Mouse (Mus musculus) cerebellum, adult 2 months (tissue): ENCODE data around the gene Arsg. TPM values are rescaled to one million over a fixed set of nuclear protein-coding genes. Genes with fewer than 3 reads are reported as not detected.
A peak's percentile ranks its signal among the peaks of the same experiment; 100 is the strongest.

Experiments used
- DNase-seq, 2 experiments: peaks; one replicate each; pipeline ENCODE4 v3.0.0; 2021
- H3K27ac ChIP-seq: fragments of 200-500 bp; 2 replicates; pipeline ENCODE4 v1.5.1; 2012; ENCODE audit warnings: low read length, control low read depth, inconsistent platforms; ENCODE audit not compliant: insufficient read depth
- H3K27me3 ChIP-seq: fragments of 200-500 bp; 2 replicates; pipeline ENCODE4 v1.6.1; 2012; ENCODE audit warnings: inconsistent platforms, mild to moderate bottlenecking, low read length, moderate library complexity; ENCODE audit not compliant: control insufficient read depth, insufficient read depth
- H3K4me1 ChIP-seq: fragments of 200-500 bp; 2 replicates; pipeline ENCODE4 v1.6.1; 2011; ENCODE audit warnings: low read length; ENCODE audit not compliant: control insufficient read depth, insufficient read depth
- H3K4me3 ChIP-seq: fragments of 200-500 bp; replicated peaks from 2 replicates; pipeline ENCODE3; 2011; ENCODE audit warnings: mild to moderate bottlenecking, low read depth, low read length, control low read depth; ENCODE audit not compliant: insufficient read depth
- CTCF ChIP-seq: fragments of 200-500 bp; IDR thresholded peaks from 2 replicates; pipeline ENCODE4 v1.5.1; 2011; ENCODE audit warnings: low read depth, mild to moderate bottlenecking, control low read depth, low read length, moderate library complexity, borderline replicate concordance; ENCODE audit not compliant: insufficient read depth
- POLR2A ChIP-seq: fragments of 200-500 bp; IDR thresholded peaks from 2 replicates; pipeline ENCODE4 v1.6.1; 2011; ENCODE audit warnings: low read length, control low read depth, borderline replicate concordance; ENCODE audit not compliant: insufficient read depth
- WGBS: fragments of 180-500 bp; shearing (Covaris S2); methylation state at CpG from one replicate; pipeline ENCODE4 v1.1.7; 2018; 5-methylcytosine and 5-hydroxymethylcytosine counted together
- polyA plus RNA-seq: library from polyadenylated mRNA; depleted of rRNA; stranded (reverse); fragments of >200 nt; gene quantifications from 2 replicates; pipeline ENCODE4 v1.2.3, GENCODE M21; 2012

Gene Arsg
- polyA plus RNA-seq, 1 experiment, result 47.1 TPM

DNA sequence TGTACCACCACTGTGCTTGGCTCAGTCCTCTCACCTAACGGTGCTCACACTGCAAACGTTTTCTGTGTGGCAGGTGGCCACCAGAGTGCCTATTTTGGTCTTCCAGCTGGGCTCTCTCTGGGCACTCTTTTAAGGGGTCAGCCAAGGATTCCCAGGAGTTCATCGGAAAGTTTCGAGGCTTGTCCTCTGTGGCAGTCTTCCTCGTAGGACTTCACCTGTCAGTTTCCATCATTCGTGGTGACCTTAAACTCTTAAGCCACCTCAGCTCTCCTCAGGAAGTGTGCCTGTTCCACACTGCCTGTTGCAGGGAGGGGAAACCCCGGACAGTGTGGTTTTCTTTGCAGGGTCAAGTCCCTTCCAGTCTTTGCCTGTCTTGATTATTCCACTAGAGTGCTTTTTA lies 96.6 kb downstream of the Arsg start:
- TF ChIP-seq CTCF, result no peak
- DNase-seq, result no peak
- H3K4me3 ChIP-seq, result no peak overlapping the region
- no peaks in the 10 kb centered on the region; the same call in 1 of the 2 replicates for H3K4me1 ChIP-seq
- H3K27me3 ChIP-seq, result no peaks in the 10 kb centered on the region
- whole genome bisulfite sequencing, result 37% methylated on average over 7 of the region's 7 CpGs
- no peak overlapping the region for H3K27ac ChIP-seq

GRCm38 (mm10) chr11:109572051-109572450 lies 98.9 kb downstream of the Arsg start:
- no peak for DNase-seq
- no peak overlapping the region for H3K27ac ChIP-seq
- TF ChIP-seq POLR2A (no peak), CTCF (no peak)
- 85% methylated on average over 11 of the region's 11 CpGs for WGBS
- H3K4me1 ChIP-seq, result no peaks in the 10 kb centered on the region; the same call in 1 of the 2 replicates
- no peaks in the 10 kb centered on the region for H3K27me3 ChIP-seq
- no peak overlapping the region for H3K4me3 ChIP-seq

GRCm38 (mm10) chr11:109574604-109575003 lies 101.4 kb downstream of the Arsg start:
- peaks cover 6% of the 10 kb centered on the region for H3K4me1 ChIP-seq
- 72% methylated on average over 2 of the region's 2 CpGs for WGBS
- TF ChIP-seq CTCF, result no peak
- TF ChIP-seq POLR2A, result no peak

GRCm38 (mm10) chr11:109575832-109576231 lies 102.7 kb downstream of the Arsg start:
- H3K27me3 ChIP-seq, result no peaks in the 10 kb centered on the region
- 74% methylated on average over 6 of the region's 6 CpGs for WGBS
- peaks cover 13% of the 10 kb centered on the region for H3K4me1 ChIP-seq
- H3K4me3 ChIP-seq, result no peak overlapping the region
- DNase-seq, result no peak
- no peak overlapping the region for H3K27ac ChIP-seq
- TF ChIP-seq CTCF (no peak), POLR2A (no peak)

More at GRCm38 (mm10) chr11:109574604-109575003, 101.4 kb downstream of the Arsg start:
- Histone ChIP-seq H3K27ac (no peak overlapping the region), H3K27me3 (no peaks in the 10 kb centered on the region), H3K4me3 (no peak overlapping the region)
- no peak for DNase-seq

DNA sequence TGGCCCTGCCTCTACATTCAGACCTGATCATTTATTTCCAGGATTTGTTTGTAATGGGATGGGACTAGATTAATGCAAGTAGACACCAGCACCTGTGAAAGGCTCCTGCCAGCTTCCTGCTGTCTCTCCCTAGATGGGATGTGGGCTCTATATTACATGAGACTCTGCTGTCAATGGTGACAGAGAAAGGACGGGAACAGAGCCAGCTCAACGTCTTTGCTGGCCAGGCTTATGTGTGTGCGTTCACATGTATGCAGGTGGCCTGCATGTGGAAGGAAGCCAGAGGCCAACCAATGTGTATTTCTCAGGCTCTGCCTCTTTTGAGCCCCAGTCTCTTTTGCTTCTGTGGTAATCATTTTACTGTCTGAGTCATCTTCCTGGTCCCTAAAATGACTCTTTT lies 105.4 kb downstream of the Arsg start:
- no peak overlapping the region for H3K27ac ChIP-seq
- H3K4me3 ChIP-seq, result no peak overlapping the region
- no peak for TF ChIP-seq CTCF
- WGBS, result 18% methylated on average over 3 of the region's 3 CpGs
- peak; percentile 34 to 38 for DNase-seq
- H3K4me1 ChIP-seq, result peaks cover 13% of the 10 kb centered on the region
- no peaks in the 10 kb centered on the region for H3K27me3 ChIP-seq

DNA sequence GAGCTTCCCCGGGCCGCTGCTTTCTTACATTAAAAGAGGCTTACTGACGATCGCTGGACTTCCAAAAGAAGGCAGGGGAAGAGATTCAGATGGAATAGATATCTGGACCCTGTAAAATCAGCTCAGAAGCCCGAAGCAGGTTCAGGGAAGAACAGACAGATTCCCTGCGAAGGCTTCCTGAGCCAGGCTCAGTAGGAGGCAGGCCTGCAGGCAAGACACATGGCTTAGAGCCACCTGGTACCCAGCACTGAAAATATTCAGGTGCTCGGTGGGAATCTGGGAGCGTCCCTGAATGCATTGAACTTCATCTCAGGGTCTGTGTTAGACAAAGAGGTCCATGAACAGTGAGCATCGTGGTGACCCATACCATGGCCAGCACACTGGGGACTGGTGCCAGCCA lies 106.8 kb downstream of the Arsg start:
- peak; percentile 57 to 66 for DNase-seq
- no peak for TF ChIP-seq CTCF
- WGBS, result 45% methylated on average over 9 of the region's 9 CpGs
- H3K4me3 ChIP-seq, result no peak overlapping the region
- no peak overlapping the region for H3K27ac ChIP-seq
- H3K4me1 ChIP-seq, result peaks cover 20% of the 10 kb centered on the region
- no peaks in the 10 kb centered on the region for H3K27me3 ChIP-seq

GRCm38 (mm10) chr11:109583986-109584385 lies 110.8 kb downstream of the Arsg start:
- no peaks in the 10 kb centered on the region for H3K27me3 ChIP-seq
- H3K27ac ChIP-seq, result no peak overlapping the region
- DNase-seq, result no peak
- WGBS, result 92% methylated on average over 14 of the region's 14 CpGs
- no peak overlapping the region for H3K4me3 ChIP-seq
- no peak for TF ChIP-seq CTCF
- no peak for TF ChIP-seq POLR2A
- H3K4me1 ChIP-seq, result peaks cover 21% of the 10 kb centered on the region

DNA sequence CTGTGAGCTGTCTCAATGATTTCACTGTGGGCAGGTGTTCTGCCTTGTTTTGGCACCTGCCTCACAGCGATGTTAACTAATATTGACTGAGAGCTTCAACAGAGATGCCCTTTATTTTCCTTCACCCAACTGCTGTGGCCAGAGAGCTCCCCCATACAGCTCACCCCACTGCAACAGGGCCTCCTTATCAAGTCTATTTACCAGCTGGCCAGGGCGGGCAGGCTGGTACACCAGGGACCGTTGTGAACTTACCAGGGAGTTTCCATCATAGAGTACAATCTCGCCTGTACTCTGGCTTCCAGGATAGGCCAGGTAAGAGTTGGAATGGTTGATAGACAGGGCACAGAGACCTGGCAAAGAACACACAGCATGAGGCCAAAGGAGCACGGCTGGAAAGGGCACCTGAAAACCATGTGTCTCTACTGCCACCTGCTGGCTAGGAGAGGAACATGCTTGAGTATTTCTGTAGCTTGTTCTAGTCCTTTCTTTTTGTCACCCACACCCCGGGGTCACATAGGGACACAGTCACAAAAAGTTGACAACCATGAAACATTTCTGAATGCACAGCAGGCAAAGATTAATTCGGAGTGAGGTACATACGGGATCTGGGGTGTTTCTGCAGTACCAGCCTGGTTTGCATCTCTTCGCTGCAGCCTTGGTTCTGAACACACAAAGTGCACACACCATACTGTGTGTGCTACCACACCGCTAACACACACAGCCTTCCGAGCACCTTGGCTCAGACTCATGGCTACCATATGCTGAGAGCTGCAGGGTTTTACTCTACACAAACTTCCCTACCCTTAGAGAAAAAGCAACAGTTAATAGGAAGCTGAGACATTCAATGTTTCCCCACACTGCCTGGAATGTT lies 111.9 kb downstream of the Arsg start:
- TF ChIP-seq CTCF (peak; percentile 99), POLR2A (no peak)
- H3K4me1 ChIP-seq, result peaks cover 13% of the 10 kb centered on the region; the same call in 1 of the 2 replicates
- H3K4me3 ChIP-seq, result no peak overlapping the region
- no peaks in the 10 kb centered on the region for H3K27me3 ChIP-seq
- H3K27ac ChIP-seq, result no peak overlapping the region
- whole genome bisulfite sequencing, result 24% methylated on average over 11 of the region's 11 CpGs
- peak; percentile 88 to 89 for DNase-seq
